Mouse (Mus musculus) ES-Bruce4 (cell line): ENCODE results near the gene Icam4.

Experiments used
- CTCF ChIP-seq: IDR thresholded peaks from one replicate; pipeline ENCODE4 v1.8.1; 2011; ENCODE audit warnings: low read depth, low read length
- EP300 ChIP-seq: IDR thresholded peaks from 2 replicates; pipeline ENCODE4 v1.6.1; 2011; ENCODE audit warnings: low read depth, low read length; ENCODE audit not compliant: insufficient read depth

DNA sequence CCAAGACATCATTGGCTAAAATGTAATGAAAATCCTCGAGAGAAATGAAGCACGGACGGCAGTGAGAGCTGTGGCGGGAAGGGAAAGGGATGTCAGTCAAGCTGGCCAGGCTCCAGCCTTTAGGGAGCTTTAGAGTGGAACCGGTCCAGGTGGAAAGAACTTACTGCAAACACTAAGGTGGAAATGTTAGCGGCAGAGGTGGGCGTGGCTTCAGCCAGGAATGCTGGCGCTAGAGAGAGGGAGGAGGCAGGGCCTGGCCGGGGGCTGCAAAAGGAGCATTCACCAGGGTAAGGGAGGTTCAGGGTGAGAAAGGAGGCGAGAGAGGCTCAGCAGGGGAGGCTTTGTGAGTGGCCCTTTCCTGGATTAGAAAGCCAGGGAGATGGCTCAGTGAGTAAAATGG is 38.3 kb upstream of the Icam4 start:
- TF ChIP-seq CTCF (no peak), EP300 (peak; percentile 84)
